Mouse (Mus musculus) right cerebral cortex, adult 18-20 months (tissue): ENCODE data around the gene Slfn1.
"Not testable (repeated sequence)": the region's sequence is repeated elsewhere in the genome, so short reads cannot be mapped to it uniquely, and the experiment has no call there.

Experiments used
- DNase-seq: peaks from one replicate; pipeline ENCODE4 v3.0.0; 2022; ENCODE audit warnings: mixed read lengths

The Slfn1 gene

DNA sequence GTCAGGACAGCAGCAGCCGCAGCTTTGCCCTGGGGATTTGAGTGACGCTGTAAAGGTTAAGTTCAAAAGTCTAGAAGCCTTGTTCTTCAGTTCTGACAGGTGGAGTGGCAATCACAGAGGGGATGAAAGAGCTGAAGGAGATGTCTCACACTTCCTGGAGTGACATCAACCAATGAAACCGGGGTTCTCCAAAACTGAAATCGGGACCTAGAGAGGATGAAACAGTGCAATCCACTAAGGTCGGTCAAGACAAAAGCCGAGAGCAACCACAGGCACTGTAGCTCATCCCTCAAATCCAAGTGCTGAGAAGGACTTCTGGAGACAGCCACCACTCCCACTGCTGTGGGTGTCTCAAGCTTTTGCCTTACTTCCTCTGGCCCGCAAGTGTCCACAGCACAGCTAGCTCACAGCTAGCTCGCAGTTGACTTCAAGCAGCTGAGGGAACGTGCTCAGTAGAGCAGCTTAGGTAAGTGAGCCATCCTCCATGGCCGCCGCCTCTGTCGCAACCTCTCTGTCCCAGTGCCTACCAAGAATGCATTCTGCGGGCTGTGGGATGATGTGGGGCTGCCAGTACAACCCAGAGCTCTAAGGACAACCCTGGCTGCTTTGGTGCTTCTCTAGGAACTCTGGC, at the start of gene Slfn1:
Gene Slfn1 (plus strand): TSS at position 253 of the 631 bp plus-strand sequence.
- DNase-seq = no peak

DNA sequence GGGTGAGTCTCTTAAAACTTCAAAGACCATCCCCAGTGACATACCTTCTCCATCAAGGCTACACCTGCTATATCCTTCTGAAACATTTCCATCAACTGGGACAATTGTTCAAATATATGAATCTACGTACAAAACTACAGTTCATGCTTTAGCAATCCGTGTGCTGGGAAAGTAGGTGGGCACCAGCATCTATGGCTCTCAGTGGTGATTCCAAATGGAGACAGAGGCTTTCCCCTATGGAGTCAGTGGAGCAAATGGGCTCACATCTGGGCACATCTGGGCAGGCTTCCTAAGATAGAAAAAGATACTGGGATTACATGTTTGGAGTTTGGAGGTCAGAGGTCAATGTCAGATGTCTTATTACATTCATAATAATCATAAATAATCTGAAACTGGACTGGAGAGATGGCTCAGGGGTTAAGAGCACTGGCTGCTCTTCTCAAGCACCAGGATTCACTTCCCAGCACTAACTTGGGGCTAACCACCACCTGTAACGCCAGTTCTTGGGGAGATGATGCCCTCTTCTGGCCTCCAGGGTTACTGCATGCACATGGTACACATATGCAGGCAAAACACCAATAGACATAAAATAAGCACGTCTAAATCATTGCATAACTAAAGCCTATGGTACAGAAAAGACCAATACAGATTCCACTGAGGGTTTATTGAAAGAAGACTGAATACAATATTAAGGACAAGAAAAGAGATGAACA, 48.5 kb upstream of the Slfn1 start:
- no peak for DNase-seq

- no peak for DNase-seq
Measured at GRCm38 (mm10) chr11:83070321-83070970, 46.2 kb upstream of the Slfn1 start.

GRCm38 (mm10) chr11:83077714-83078422, 38.8 kb upstream of the Slfn1 start:
- DNase-seq = no peak

DNA sequence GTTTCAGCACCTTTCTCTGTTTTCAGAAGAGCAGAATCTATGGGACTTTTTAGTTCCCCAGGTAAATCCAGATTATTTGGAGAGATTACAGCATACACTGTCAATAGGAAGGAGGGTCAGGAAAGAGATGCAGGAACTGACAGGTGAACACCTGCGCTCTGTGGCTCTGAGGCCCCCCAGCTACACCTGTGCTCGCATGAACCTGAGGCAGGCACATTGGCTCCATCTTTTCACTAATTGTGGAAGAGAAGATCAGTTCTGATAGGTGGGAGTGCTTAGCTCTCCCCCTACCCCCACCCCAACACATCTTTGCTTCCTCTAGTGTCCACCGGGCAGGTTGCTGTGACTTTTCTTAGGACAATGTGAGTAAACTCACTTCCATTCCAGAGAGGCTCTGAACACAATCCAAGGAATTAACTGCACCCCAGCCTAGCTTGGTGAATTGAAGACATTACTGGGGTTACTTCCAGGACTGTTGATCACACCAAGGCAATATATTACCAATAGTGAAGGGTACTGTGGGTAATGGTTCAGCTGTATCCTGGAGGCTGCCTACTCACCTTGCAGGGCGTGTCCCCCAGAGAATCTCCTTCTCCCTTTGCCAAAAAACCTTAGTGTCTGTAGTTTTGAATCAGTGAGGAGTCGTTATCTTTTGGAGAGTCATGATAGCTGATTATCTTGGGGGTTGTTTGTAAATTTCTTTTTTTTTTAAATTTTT, 38.1 kb upstream of the Slfn1 start:
- no peak for DNase-seq

DNA sequence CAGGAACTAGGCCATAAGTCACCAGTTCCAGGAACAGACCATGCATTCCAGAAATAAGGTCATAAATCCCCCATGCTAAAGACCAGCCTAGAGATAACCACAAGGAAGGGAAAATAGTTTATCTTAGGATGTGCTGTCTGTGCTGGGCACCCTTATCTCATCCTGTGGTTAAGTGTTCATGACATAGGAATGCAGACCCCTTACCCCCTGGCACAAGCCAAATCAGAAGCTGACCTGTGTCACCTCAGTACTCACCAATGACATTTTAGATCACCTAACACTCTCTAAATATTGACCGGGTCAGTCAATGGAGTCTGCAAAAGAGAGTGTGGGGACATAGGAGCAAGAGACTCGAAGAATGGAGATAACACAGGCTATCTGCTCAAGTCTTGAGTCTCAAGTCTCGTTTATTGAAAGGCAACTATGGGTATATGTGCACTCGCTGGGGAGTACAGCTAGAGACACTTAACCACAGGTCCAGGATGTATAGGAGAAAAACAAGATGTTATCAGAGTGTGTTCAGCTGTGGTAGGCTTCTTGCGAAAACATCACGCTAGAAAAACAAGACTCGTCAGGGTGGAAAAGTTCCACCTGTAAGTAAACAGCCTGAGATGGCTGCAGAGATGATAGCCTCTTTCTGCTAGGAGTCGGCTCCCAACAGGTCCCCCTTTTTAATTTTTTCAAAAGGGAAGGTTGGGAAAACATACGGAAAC, 37.0 kb upstream of the Slfn1 start:
- DNase-seq = no peak

DNA sequence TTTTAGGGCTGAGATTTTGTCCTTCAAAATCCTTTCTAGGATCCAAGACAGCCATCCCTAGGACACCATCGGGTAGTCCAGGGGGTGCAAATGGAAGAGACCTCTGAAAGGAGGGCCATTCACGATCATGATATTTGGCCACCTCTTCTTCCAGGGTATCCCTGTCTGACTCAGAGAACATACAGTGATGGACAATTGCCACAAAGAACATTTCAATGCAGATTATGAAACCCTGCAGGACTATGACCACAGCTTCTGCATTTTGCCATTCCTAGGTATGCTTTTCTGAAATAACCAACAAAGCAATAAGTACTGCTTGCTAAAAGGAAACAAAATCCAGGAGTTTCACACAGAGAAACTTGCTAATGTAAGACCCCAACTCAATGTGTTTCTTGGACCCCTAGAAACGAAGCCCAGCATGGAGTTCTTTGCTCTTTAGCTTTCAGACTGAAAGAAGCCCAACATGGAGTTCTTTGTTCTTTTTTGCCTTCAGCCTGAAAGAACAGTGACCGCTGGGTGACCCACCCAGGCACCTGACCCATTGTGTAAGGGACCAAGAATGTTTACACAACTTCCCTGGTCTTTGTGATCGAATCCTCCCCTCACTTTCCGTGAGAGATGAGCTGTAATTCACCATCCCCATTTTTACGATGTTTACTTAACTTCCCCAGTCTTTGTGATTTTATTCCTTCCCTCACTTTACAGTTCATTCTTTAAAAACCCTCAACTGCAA, 33.7 kb upstream of the Slfn1 start:
- DNase-seq = no peak

DNA sequence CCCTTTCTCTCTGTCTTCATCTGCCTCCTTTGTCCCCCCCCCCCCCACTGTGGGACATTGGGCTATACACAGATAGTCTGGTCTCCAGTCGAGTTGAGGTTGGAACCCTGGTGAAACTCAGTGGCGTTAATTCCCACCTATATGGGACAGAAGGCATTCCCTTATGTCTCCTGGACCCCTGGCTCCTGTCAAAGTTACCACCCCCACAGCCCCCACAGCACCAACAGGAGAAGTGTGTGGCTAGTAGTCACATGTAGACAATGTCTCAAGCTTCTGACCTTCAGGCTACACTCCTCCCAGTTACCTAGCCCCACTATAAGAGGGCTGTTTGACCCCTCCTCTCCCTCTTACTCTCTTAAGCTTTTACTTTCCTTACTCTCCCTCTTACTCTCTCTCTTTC, 32.5 kb upstream of the Slfn1 start:
- DNase-seq = no peak

DNA sequence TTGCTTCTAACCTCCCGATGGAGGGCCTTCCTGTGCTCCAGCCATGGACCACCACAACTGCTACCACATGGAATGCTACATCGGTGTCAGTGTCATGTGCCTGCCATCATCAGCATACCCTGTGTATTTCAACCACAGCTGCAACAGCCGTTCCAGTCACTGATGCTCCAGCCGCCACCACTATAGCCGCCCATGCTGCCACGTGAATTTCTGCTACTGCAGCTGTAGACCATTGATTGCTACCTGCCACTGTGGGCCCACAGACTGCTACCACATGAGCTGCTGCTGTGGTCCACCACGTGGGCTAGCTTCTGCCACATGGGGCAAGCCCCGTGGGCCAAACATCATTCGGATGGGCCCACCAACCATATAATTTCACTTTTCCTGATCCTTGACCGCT, 31.9 kb upstream of the Slfn1 start:
- DNase-seq = no peak

DNA sequence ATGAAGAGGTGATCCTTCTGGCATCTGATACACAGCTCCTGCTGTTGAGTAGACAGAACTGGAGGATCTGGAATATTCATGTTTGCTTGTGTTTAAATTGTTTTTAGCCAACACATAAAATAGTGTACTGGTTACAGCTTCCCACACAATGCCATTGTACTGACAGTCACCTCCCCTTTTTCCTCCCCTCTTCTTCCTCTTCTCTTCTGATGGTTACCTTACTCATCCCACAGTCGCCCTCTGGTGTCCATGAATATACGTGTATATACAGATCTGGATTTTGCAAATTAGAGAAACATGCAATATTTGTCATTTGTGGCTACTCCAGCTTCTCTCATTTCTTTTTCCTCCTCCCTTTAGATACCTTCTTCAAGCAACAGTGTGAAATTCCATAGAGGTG, 1.5 kb upstream of the Slfn1 start:
- peak; percentile 11 for DNase-seq

- no peak for DNase-seq
Measured at GRCm38 (mm10) chr11:83118056-83118455, 1.4 kb downstream of the Slfn1 start.

GRCm38 (mm10) chr11:83121131-83121685, 4.6 kb downstream of the Slfn1 start:
- no peak for DNase-seq

DNA sequence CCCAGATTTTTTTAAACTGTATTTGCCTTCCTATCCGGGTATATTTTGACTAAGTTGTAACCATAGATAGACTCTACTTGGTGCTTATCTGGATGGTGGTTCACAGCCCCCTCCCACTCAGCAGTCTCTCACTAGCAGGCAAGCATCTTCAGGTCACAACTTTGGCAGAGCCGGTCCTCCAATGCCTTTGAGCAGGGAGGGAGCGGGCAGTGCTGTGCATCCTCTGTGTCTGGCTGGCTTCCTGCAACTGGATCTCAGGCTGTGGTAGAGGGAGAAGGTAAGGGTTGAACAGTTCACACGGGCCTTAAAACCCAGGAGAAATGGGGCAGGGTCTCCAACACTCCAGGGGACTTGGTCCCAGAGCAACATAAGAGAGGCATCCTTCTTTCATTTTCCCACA, 6.5 kb downstream of the Slfn1 start:
- no peak for DNase-seq

DNA sequence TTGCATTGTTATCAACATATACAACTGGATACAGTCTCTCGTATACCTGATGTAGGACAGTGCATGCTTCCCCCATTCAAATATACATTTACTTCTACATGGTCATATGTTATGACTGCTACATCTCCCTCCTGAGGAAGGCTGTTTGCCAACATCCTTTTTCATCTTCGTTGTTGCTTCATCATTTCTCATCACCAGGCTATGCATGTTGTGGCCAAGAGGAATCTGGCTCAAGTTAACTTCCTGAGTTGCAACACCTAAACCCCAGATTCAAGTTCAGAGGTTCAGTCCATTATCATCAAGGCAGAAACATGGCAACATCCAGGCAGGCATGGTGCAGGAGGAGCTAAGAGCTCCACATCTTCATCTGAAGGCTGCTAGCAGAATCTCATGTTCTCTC, 8.3 kb downstream of the Slfn1 start:
- DNase-seq = no peak

DNA sequence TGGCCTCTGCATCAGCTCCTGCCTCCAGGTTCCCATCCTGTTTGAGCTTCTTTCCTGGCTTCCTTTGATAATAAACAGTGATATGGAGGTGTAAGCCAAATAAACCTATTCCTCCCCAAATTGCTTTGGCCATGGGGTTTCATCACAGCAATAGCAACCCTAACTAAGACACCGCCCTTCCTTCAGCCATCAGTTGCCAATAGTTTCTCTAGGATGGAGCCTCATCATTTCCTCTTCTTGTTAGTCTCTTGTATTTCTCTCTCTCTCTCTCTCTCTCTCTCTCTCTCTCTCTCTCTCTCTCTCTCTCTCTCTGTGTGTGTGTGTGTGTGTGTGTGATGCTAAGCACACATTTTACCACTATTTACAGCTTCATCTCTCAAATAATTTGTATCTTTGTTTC, 9.0 kb downstream of the Slfn1 start:
- DNase-seq = not testable (repeated sequence)

- not testable (repeated sequence) for DNase-seq
Measured at GRCm38 (mm10) chr11:83137253-83137652, 20.6 kb downstream of the Slfn1 start.

DNA sequence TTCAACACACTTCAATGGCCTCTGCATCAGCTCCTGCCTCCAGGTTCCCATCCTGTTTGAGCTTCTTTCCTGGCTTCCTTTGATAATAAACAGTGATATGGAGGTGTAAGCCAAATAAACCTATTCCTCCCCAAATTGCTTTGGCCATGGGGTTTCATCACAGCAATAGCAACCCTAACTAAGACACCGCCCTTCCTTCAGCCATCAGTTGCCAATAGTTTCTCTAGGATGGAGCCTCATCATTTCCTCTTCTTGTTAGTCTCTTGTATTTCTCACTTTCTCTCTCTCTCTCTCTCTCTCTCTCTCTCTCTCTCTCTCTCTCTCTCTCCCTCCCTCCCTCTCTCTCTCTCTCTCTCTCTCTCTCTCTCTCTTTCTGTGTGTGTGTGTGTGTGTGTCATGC, 32.3 kb downstream of the Slfn1 start:
- not testable (repeated sequence) for DNase-seq
